ENCODE assay signal across 8 mouse cellular contexts in genomic region chr2:44926683-44927481, GRCm38 (mm10). TPM values are rescaled to one million over a fixed set of nuclear protein-coding genes. Genes with fewer than 3 reads are reported as not detected.
DNase-seq lines count a peak whose midpoint lies in the region; ATAC-seq and TF ChIP-seq lines count a peak whose summit lies in the region.

No protein-coding gene starts in this region.

- H3K4me1 ChIP-seq in hindbrain, postnatal 0 days (ENCODE audit: insufficient read depth, low read length), result no peaks in the 10 kb centered on the region

- H3K27me3 ChIP-seq in hindbrain, postnatal 0 days (ENCODE audit: insufficient read depth, low read length), result no peaks in the 10 kb centered on the region

- ATAC-seq in activated CD4-positive, CD25-positive, alpha-beta regulatory T cell, adult 4 months, result peak; percentile 74
- peak; percentile 83 for ATAC-seq in common myeloid progenitor, adult 5-6 weeks (replicated peaks; ENCODE audit: low read depth, poor library complexity, severe bottlenecking)
- ATAC-seq in hindbrain, postnatal 0 days, result peak; percentile 98

- no peaks in the 10 kb centered on the region for H3K36me3 ChIP-seq in hindbrain, postnatal 0 days (ENCODE audit: insufficient read depth, low read length)
- H3K36me3 ChIP-seq in macrophage (ENCODE audit: inconsistent target), result no peaks in the 10 kb centered on the region

- intact Hi-C loops in gastrocnemius, adult 2 months (cut with DNase I), result loop anchor here (2.0 to 5.0 kb wide), 2 partner anchors 95 to 184 kb away; no protein-coding TSS in a partner anchor
- intact Hi-C loops in left cerebral cortex, adult 2 months (cut with DNase I), result loop anchor here (2.0 to 5.0 kb wide), 5 partner anchors 70 to 370 kb away; no protein-coding TSS in a partner anchor

- H3K4me2 ChIP-seq in hindbrain, postnatal 0 days (ENCODE audit: low read depth, low read length), result peak overlapping the region; percentile 65

- no peak for TF ChIP-seq CTCF in gastrocnemius, adult 2 months (IDR thresholded peaks at IDR 0.05)
- no peak for TF ChIP-seq CTCF in hindbrain, postnatal 0 days (IDR thresholded peaks at IDR 0.05; ENCODE audit: low read depth)
- no peak; the same call in none of the 2 replicates for TF ChIP-seq CTCF in left cerebral cortex, adult 2 months (IDR thresholded peaks at IDR 0.05)

- peak; percentile 96 for DNase-seq in gastrocnemius, adult 2 months
- peak; percentile 94 for DNase-seq in hindbrain, postnatal 0 days (ENCODE audit: low spot score)
- peak; percentile 91 to 92 for DNase-seq in left cerebral cortex, adult 2 months (ENCODE audit: extremely low spot score in 1 of 2, low spot score in 2 of 2)
- DNase-seq in retina, postnatal 7 days (ENCODE audit: low read depth, low spot score), result peak; percentile 86
- DNase-seq in urinary bladder, adult 18-20 months (ENCODE audit: low spot score in 2 of 2), result peak; percentile 78 to 91

- peak overlapping the region; percentile 99 for H3K27ac ChIP-seq in gastrocnemius, adult 2 months
- peak overlapping the region; percentile 87 for H3K27ac ChIP-seq in hindbrain, postnatal 0 days
- H3K27ac ChIP-seq in left cerebral cortex, adult 2 months, result peak overlapping the region; percentile 99
- peak overlapping the region; percentile 76 for H3K27ac ChIP-seq in macrophage

- peak overlapping the region; percentile 80 for H3K9ac ChIP-seq in hindbrain, postnatal 0 days (replicated peaks; ENCODE audit: low read length)

- under 1% methylated on average over 64 of the region's 95 CpGs for WGBS in hindbrain, postnatal 0 days
- under 1% methylated on average over 56 of the region's 95 CpGs for WGBS in macrophage (ENCODE audit: missing documents)

- H3K4me3 ChIP-seq in gastrocnemius, adult 2 months, result peak overlapping the region; percentile 99
- peak overlapping the region; percentile 76 for H3K4me3 ChIP-seq in hindbrain, postnatal 0 days (ENCODE audit: low read length)
- peak overlapping the region; percentile 87 for H3K4me3 ChIP-seq in left cerebral cortex, adult 2 months
- peak overlapping the region; percentile 74 for H3K4me3 ChIP-seq in macrophage (ENCODE audit: inconsistent target)

- H3K79me2 ChIP-seq in macrophage (ENCODE audit: inconsistent target), result peaks cover 14% of the 10 kb centered on the region; the same call in 1 of the 2 replicates

- H3K9me3 ChIP-seq in hindbrain, postnatal 0 days (ENCODE audit: low read length), result no peaks in the 10 kb centered on the region

RNA-seq across cellular contexts. Expression of gene Gtdc1, which starts 0.6 kb away (rescaled TPM):
- polyA plus RNA-seq in activated CD4-positive, CD25-positive, alpha-beta regulatory T cell, adult 4 months (2017; shearing (Covaris generic)), result 10 to 100 TPM; 16.2 to 16.6 TPM
- total RNA-seq in common myeloid progenitor, adult 5-6 weeks (2017), result 10.8 and 11.8 TPM in 2 replicates
- 10 to 100 TPM; 27.8 to 29.1 TPM for total RNA-seq in gastrocnemius, adult 2 months (2021)
- 37.7 and 40.6 TPM in 2 replicates for total RNA-seq in hindbrain, postnatal 0 days (2014; rRNA removed)
- 25.8 and 26.4 TPM in 2 replicates for polyA plus RNA-seq in hindbrain, postnatal 0 days (2015; fragmentation: Nextera tagmentation; extraction: Ambion mirVana)
- total RNA-seq in left cerebral cortex, adult 2 months (2021), result 10 to 100 TPM; 81.9 to 89.9 TPM
- total RNA-seq in macrophage (2018; cell fraction: chromatin; rRNA removed), result 100 to 1,000 TPM in 3 of 26 experiments, 10 to 100 TPM in 23; 43.0 to 159 (median 83.9) TPM
- total RNA-seq in macrophage (2018; cell fraction: cytosol; rRNA removed), result 10 to 100 TPM; 17.2 to 31.5 (median 23.7) TPM
- total RNA-seq in macrophage (2018; cell fraction: nucleus; rRNA removed), result 100 to 1,000 TPM in 1 of 26 experiments, 10 to 100 TPM in 25; 42.8 to 102 (median 65.8) TPM
- 15.2 to 28.8 TPM (median 15.9 TPM) in 3 replicates for polyA plus RNA-seq in macrophage (2018)

Comparison
In these comparisons a context has a peak if more than half of its experiments do, and no peak if none do; other contexts are left out.
1. Peak in every context shown above with its lines: DNase-seq, ATAC-seq, H3K4me3 ChIP-seq and H3K27ac ChIP-seq.